Mouse (Mus musculus) mammary gland, adult 2 months (tissue): ENCODE measurements around the gene Meox1. TPM values are rescaled to one million over a fixed set of nuclear protein-coding genes. Genes with fewer than 3 reads are reported as not detected.

ENCODE experiments used
- polyA plus RNA-seq: library from polyadenylated mRNA; depleted of rRNA; stranded (reverse); fragments of >200 nt; gene quantifications from 2 replicates; pipeline ENCODE4 v1.2.3, GENCODE M21; 2012; ENCODE audit warnings: low replicate concordance; rRNA removed

Gene Meox1
- 5.5 and 7.7 TPM in 2 replicates for polyA plus RNA-seq

DNA sequence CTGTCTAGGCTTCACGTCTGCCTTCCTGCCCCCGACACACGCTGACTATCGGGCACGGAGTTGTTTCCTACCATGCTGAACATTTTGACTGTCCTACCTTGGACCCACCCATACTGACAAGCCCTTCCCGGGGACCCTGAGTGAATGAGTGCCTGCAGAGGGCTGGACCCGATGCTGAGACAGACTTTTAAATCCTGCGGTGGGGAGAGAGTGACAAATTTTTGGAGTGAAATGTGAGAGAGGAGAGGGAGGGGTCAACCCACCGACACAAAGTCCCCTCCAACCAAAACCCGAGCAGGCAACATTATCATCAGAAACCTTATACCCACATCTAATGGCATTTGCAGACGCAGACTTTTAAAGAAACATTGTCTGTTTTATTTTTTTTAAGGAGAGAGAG is at the start of gene Meox1:
Gene Meox1, minus strand, starts transcription at position 171 of the 400 bp plus-strand sequence.

Other genes starting within 250 kb of the Meox1 start
- 7.7 and 8.1 TPM in 2 replicates for gene Arl4d, start 228.8 kb downstream of the Meox1 start, polyA plus RNA-seq
- 10.8 and 14.0 TPM in 2 replicates for gene Dhx8, start 161.5 kb downstream of the Meox1 start, polyA plus RNA-seq
- gene Etv4, start 109.0 kb downstream of the Meox1 start, polyA plus RNA-seq, result 6.8 and 8.5 TPM in 2 replicates
- gene Sost, start 72.6 kb upstream of the Meox1 start, polyA plus RNA-seq, result 0.26 TPM in 1 of 2 replicates, not detected in the other
- gene Cfap97d1, start 89.9 kb upstream of the Meox1 start, polyA plus RNA-seq, result not detected in 2 replicates
- gene Dusp3, start 92.6 kb upstream of the Meox1 start, polyA plus RNA-seq, result 105 and 133 TPM in 2 replicates
- gene Mpp3, start 134.1 kb upstream of the Meox1 start, polyA plus RNA-seq, result 4.8 and 7.8 TPM in 2 replicates
- 95.5 and 130 TPM in 2 replicates for gene Cd300lg, start 147.1 kb upstream of the Meox1 start, polyA plus RNA-seq
- gene Mpp2, start 194.1 kb upstream of the Meox1 start, polyA plus RNA-seq, result 13.5 and 13.8 TPM in 2 replicates
- gene Ppy, start 206.9 kb upstream of the Meox1 start, polyA plus RNA-seq, result not detected in 2 replicates
- not detected in 2 replicates for gene Pyy, start 213.5 kb upstream of the Meox1 start, polyA plus RNA-seq